Mouse (Mus musculus) layer of hippocampus, postnatal 10 days (tissue): ENCODE results near the gene Sh3bp4. TPM values are rescaled to one million over a fixed set of nuclear protein-coding genes. Genes with fewer than 3 reads are reported as not detected.

Experiments used
- DNase-seq, 2 experiments: peaks; one replicate each; pipeline ENCODE4 v3.0.0; 2021; ENCODE audit warnings: low spot score in 2 of 2
- total RNA-seq, 2 experiments: library from RNA; stranded (reverse); gene quantifications; 2 replicates each; pipeline ENCODE4 v1.2.3; 2021

The Sh3bp4 gene
- total RNA-seq, 2 experiments from 2014 or later, result 41.6 to 42.4 TPM

- peak; percentile 54 to 63 for DNase-seq
These were observed 701 bp downstream of the Sh3bp4 start for GRCm38 (mm10) chr1:89070871-89071361.

- no peak for DNase-seq
These were observed 1.3 kb downstream of the Sh3bp4 start for GRCm38 (mm10) chr1:89071371-89072142.

GRCm38 (mm10) chr1:89072143-89072990, 2.2 kb downstream of the Sh3bp4 start:
- DNase-seq, result no peak

GRCm38 (mm10) chr1:89073291-89073846, 3.2 kb downstream of the Sh3bp4 start:
- DNase-seq, result no peak

GRCm38 (mm10) chr1:89074678-89075077, 4.5 kb downstream of the Sh3bp4 start:
- no peak for DNase-seq

- DNase-seq, result no peak
These were observed 4.9 kb downstream of the Sh3bp4 start for GRCm38 (mm10) chr1:89075120-89075519.

- no peak for DNase-seq
These were observed 6.6 kb downstream of the Sh3bp4 start for GRCm38 (mm10) chr1:89076777-89077176.

- DNase-seq, result no peak
These were observed 8.0 kb downstream of the Sh3bp4 start for GRCm38 (mm10) chr1:89078240-89078639.

GRCm38 (mm10) chr1:89078730-89079129, 8.5 kb downstream of the Sh3bp4 start:
- no peak for DNase-seq

GRCm38 (mm10) chr1:89079239-89079638, 9.0 kb downstream of the Sh3bp4 start:
- DNase-seq, result no peak

GRCm38 (mm10) chr1:89080371-89080770, 10.2 kb downstream of the Sh3bp4 start:
- no peak for DNase-seq

- DNase-seq, result no peak
These were observed 10.6 kb downstream of the Sh3bp4 start for GRCm38 (mm10) chr1:89080795-89081194.

GRCm38 (mm10) chr1:89081371-89081770, 11.2 kb downstream of the Sh3bp4 start:
- no peak for DNase-seq

- no peak for DNase-seq
These were observed 12.1 kb downstream of the Sh3bp4 start for GRCm38 (mm10) chr1:89082171-89082882.

GRCm38 (mm10) chr1:89086575-89087153, 16.4 kb downstream of the Sh3bp4 start:
- DNase-seq, result no peak

GRCm38 (mm10) chr1:89088144-89088543, 17.9 kb downstream of the Sh3bp4 start:
- no peak for DNase-seq

GRCm38 (mm10) chr1:89088748-89089288, 18.6 kb downstream of the Sh3bp4 start:
- no peak for DNase-seq

GRCm38 (mm10) chr1:89089821-89090600, 19.8 kb downstream of the Sh3bp4 start:
- no peak for DNase-seq

- DNase-seq, result no peak
These were observed 20.5 kb downstream of the Sh3bp4 start for GRCm38 (mm10) chr1:89090676-89091075.

GRCm38 (mm10) chr1:89092019-89092418, 21.8 kb downstream of the Sh3bp4 start:
- DNase-seq, result no peak
